Mouse (Mus musculus) layer of hippocampus, adult 9-11 months (tissue): ENCODE results near the gene Adgrg1.

Experiments used
- DNase-seq: peaks from one replicate; pipeline ENCODE4 v3.0.0; 2022

Adgrg1 gene

DNA sequence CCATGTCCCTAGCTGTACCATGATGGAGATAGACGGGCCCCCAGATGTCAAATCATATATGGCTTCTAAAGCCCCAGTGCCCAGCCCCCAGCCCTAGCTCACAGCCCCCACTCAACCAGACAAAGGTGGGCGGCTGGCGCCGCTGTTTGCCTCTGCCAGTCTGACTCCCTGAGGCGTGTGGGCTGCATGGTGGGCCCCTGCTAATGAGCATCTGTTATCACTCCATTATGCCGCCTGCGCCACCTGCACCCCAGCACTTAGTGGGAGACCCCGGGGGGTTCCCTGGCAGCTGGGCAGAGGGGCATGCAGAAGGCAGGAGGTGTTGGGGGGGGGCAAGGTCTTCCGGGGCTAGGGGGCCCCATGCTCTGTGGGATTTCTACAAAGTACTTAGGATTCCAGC, 3.6 kb downstream of the Adgrg1 start:
- DNase-seq, result no peak

GRCm38 (mm10) chr8:94978593-94979319, 4.2 kb downstream of the Adgrg1 start:
- DNase-seq, result no peak

DNA sequence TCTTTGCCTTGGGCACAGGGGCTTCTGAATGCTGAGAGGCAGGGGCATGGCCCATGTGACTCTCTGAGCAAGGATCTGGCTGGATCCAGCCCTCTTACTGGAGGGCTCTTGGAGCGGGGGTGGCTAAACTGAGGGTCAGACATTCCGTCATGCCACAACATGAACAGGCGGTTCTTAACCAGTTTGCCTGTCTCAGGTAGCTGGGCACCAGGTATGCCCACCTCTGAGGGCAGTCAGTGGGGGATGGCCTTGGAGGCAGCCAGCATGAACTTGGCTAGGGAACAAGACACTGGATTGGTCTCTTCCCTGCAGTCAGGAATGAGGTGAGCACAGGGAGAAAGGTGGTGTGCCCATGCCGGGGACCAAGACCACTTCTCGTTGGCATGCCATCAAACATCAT, 5.6 kb downstream of the Adgrg1 start:
- no peak for DNase-seq

GRCm38 (mm10) chr8:94980976-94981375, 6.4 kb downstream of the Adgrg1 start:
- DNase-seq, result no peak

DNA sequence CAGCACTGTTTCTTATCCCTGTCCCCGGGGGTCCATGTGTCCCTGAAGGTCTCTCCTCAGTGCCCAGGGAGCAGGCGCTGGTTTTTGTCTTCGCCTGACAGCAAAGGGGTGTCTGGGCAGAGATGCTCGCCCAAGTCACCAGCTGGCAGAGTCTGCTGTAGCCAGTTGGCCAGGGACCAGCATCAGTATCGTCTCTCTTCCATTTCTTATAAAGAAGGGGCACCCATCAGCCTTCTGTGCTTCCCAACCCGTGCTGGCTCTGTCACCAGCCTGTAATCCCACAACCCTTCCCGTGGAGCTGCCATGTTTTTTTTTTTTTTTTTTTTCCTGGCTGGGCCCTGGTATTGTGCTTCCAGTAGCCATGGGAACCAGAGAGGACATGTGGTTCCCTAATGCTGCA, 7.3 kb downstream of the Adgrg1 start:
- no peak for DNase-seq

GRCm38 (mm10) chr8:94983146-94983545, 8.6 kb downstream of the Adgrg1 start:
- DNase-seq, result no peak

GRCm38 (mm10) chr8:94983881-94984516, 9.4 kb downstream of the Adgrg1 start:
- peak; percentile 66 for DNase-seq

DNA sequence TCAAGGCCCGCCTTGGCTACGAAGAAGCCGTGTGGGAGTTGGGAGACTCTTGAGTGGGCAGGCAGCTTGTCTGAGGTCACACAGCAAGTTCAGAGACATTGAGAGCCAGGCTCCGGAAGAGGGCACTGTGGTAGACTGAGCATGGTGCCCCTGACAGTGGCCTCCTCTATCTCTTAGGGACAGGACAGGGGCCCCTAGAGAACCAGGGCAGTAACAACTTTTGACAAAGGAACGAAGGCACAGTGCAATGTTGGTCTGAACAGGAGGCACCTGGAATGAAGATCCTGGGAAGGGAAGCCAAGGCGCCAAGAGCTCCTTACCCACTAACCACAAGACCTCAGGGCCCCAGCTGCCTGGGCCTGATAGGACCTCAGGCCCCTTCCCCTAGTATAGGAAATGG, 10.5 kb downstream of the Adgrg1 start:
- no peak for DNase-seq

DNA sequence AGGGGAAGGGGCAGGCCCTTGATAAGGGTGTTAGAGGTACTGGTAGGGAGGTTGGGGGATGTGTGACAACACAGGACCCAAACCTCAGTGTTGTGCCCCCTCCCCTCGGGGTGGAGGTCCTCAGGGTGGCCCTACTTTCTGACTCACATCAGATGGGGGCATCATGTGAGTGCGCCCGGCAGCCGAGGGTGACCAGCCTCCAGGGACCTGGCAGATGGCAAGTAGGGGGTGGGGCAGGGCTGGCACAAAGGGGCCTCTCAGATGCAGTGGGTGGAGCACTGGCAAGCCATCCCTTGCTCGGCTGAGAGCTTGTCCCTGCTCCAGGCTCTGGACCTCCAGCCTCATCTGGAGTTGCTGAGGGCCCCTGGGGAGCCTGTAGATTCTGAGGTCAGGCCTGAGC, 12.1 kb downstream of the Adgrg1 start:
- DNase-seq, result peak; percentile 79

GRCm38 (mm10) chr8:94987553-94987952, 13.0 kb downstream of the Adgrg1 start:
- DNase-seq, result no peak

DNA sequence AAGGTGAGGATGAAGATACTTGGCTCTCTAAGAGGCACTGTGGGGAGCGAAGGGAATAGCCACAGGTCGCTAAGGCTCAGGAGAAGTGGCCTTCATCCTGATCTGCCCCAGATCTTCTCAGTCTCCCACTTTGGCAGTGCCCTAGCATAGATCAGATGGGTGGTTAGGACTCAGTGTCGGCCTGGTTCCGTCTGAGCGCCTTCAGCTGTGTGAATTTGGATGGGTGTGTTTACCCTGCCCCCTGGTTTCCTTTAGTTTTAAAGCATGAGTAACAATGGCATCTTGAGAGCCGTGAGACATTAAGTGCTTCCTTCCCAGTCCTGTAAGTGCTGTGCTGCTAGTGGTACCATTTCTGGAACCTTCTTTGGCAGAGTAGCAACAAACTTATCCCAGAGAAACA, 14.1 kb downstream of the Adgrg1 start:
- DNase-seq, result no peak

- no peak for DNase-seq
These were observed 15.2 kb downstream of the Adgrg1 start for GRCm38 (mm10) chr8:94989711-94990110.

DNA sequence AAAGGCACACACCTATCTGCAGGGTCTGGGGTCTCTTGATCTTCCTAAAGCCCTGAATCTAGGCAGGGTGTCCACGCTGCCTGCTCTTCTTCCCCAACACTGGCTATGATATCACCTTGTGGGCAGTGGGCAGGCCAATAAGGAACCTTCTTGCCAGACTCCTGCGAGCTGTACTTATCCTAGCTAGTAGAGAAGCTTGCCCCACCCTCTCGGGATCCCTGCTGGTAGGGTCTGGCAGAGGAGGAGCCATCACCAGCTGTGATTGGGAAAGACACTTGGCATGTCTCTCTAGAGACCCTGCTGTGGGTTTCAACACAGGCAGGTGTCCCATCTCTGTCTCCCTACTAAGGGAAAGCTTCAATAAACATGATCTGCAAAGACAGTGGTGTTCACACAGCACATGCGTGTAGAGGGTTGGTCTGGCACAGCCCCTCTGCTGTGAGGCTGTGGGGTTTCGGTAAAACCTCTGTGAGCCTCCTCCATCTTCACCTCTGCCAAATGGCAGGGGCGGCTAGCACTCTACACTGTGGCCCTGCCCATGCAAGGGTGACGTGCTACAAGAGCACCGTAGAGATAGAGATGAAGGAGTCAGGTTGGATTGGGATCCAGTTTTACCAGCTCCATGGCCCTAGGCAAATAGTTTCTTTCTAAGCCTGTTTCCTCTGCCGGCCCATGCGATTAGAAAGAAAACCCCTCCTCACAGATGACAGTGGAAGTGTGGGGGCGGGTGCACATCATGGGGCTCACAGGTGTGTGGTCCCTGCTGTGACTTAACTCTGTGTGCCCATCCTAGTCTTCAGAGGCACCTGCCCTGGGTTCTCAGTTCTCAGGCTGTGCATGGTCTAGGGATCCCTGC, 16.3 kb downstream of the Adgrg1 start:
- no peak for DNase-seq

DNA sequence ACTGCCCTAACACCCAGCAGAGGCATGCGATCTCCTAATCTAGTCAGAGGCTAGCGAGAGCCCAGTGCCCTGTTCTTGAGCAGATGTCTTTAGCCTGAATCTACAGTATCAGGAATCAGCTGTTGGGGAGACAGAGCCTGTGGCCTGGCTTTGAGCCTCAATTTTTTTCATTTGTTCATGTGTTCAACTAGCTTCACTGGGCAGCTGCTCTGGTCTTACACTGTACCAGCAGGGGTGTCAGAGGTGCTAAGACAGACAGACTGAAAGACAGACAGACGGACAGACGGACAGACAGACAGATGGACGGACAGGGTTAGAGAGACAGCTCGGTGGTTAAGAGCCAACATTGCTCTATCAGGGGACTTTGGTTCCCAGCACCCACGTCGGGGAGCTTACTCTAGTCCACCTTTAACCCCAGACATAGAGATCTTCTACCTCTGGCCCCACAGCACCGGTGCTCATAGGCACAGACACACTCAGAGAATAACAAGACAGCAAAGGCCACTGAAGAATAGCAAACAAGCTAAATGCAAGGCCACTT, 17.0 kb downstream of the Adgrg1 start:
- no peak for DNase-seq

DNA sequence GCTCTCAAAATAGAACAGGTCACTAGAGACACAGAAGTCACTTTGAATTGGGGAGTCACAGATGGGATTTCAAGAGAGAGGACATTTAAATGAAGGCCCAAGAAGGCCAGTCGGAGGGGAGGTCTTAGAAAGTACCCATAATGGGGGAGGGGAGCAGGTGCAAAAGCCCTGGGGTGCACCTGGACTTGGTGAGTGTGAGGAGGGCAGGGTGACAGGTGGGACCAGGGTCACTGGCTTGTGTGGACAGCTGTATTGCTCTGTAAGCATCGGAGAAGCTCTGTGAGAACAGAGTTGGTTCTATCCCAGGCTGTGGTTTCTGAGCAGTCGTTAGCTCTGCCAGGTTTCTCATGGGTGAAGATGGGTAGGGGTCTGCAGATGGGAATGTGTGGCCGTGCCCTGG, 17.5 kb downstream of the Adgrg1 start:
- DNase-seq, result no peak

DNA sequence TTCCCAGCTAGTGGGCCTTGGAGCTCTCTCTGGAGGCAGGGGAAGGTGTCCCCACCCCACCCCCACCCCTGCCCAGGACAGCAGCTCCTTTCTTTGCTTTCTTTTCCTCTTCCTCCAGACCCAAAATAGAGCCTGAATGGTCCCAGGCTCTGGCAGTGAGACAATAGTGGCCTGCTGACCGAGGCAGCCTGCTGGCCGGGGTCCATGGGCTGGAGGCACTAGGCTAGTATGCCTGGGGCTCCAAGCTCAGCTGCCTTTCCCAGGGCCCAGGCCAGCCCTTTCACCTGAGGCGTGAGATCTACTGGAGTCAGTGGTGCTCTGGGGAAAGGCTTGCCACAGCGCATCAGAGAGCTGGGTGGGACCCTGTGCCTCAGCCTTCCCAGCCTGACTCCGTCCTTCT, 18.0 kb downstream of the Adgrg1 start:
- peak; percentile 84 for DNase-seq

GRCm38 (mm10) chr8:94992996-94993724, 18.6 kb downstream of the Adgrg1 start:
- no peak for DNase-seq

- peak; percentile 78 for DNase-seq
These were observed 19.5 kb downstream of the Adgrg1 start for GRCm38 (mm10) chr8:94994006-94994405.

DNA sequence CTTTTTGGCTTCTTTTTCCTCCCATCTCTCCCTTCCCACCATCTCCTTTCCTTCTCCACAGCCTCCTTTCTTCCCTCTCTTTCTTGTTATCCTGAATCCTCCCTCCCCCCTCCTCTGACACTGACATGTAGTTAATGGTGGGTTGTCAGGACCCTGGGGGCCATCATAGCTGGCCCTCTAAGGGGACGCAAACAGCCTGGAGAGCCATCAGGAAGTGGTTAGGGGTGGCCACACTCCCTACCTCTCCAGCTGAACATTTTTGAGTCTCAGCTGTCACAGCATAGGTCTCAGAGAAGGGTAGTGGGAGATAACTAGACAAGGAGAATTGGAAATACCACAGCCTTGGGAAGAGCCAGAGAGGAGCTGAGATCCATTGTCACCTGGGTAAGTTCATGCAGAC, 20.0 kb downstream of the Adgrg1 start:
- no peak for DNase-seq

DNA sequence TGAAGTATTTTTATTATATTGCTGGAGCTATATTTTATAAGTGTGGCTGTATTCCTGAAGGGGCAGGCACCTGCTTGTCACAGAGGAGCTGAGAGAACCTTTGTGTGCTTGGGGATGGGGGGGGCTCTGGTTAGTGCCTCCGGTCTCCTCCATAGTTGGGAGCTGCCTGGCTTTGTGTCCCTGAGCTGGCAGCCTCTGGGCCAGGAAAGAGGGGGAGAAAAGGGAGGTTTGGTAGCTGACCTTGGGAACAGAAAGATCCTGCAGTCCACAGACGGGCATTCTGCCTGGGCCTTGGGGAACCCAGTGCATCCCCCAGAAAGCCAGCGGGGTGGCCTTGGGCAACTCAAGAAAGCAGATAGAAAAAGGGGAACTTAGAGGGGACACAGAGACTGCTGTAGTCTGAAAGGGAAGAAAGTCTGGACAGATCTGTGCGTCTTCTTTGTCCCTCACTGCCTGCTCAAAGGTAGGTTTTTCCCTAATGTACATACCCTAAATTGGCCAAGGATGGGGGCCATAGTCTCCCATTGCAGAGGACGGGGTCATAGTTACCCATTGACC, 20.9 kb downstream of the Adgrg1 start:
- peak; percentile 46 for DNase-seq

GRCm38 (mm10) chr8:94996037-94996436, 21.5 kb downstream of the Adgrg1 start:
- no peak for DNase-seq
